Mouse (Mus musculus) gastrocnemius, postnatal 36 days (tissue): ENCODE results near the gene Ntf3. TPM values are rescaled to one million over a fixed set of nuclear protein-coding genes. Genes with fewer than 3 reads are reported as not detected.

ENCODE experiments used
- DNase-seq, 2 experiments: peaks; one replicate each; pipeline ENCODE4 v3.0.0; 2022
- intact Hi-C: fragments of 180-260 bp; cut with DNase I; formaldehyde crosslinking; loops from one replicate; pipeline ENCODE4 v1.15.1; 2025
- total RNA-seq, 2 experiments: library from RNA; stranded (reverse); gene quantifications; 2 replicates each; pipeline ENCODE4 v1.2.3; 2021

The Ntf3 gene
- total RNA-seq, 2 experiments from 2014 or later, result 1.5 to 1.6 TPM

DNA sequence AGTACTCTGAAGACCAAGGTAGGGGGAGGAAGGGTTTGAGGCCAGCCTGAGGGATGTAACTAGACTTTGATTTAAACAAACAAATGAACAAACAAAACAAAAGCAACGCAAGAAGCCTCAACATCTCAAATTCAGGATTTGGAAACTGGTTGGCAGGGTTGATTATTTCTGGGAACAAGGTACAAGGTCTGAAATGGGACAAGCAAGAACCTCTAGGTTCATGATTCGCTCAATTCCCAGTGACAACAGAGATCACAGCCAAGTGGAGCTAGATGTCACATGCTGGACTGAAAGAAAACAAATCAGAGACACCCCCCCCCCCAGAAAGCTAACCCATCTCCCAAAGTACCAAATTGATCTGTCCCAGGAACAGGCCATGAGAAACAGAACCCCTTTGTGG lies 57.9 kb downstream of the Ntf3 start:
- DNase-seq, result no peak
- intact Hi-C loops, result no loop called here

DNA sequence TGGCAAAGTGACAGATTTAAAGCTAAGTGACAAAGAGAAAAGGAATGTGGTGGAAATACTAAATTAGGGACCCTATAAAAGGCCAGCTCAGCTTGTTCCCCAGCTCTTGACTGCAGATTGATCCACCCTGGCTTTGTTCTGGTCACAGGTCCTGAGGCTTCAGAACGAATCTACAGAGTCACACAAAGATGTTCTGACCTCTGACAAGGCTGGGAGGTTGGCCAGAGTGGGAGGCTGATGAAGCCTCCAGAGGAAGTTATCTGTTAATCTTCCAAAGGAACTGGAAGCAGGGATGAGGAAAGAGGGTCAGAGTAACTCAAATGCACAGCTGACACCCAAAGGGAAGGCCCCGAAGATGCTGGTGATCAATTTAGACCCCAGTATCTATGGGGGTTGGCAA lies 59.3 kb downstream of the Ntf3 start:
- intact Hi-C loops, result no loop called here
- no peak for DNase-seq

DNA sequence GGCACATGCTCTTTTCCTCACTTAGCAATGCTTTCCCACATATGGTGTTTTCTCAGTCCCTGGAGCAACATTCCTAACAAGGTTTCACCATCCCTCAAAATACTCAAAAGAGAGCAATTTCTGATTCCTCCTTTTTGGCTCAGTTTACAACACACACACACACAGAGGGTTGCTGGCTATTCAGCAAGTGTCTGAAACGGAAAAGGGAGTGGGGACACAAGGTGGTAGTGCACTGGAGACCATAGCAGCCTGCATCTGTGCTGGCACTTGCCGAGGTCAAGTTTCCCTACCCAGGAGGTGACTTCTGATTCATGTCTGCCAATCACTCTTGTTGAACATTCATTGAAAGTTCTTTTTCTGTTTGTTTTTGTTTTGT lies 59.9 kb downstream of the Ntf3 start:
- no peak for DNase-seq
- intact Hi-C loops, result no loop called here

DNA sequence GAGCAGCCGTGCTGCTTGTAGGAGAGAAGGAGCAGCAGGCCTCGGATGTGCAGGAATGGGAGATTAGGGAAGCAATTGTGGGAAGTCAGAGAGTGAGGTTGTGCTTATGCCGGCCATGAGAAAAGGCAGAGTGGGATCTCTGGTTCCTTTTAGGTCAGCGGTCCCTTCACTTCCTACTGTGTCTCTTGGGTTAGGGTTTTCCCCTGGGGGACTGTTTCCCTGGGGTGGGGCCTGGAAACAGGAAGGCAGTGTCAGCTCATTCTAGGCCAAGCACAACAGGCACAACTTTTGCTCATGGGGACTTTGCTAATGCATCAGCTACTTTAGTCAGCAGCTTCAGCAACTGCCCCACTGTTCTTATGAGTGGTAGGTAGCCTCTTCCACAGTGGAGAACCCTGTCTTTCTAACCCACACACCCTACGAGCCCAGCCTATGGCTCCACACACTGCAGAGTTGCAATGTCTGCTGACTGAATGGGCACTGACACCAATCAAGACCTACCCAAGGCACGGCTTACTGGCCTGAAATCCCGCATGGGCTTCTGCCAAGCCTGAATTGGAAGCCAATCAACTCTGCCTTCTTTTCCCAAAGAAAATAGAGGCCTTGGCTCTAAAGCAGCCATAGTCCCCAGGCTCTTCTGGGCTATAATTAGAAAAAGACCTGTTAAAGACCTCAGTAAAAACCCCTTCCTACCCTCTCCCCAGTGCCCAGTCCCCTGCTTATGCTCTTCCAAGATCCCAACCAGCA lies 60.5 kb downstream of the Ntf3 start:
- intact Hi-C loops, result no loop called here
- DNase-seq, result peak in 1 of 2 experiments; percentile 35

DNA sequence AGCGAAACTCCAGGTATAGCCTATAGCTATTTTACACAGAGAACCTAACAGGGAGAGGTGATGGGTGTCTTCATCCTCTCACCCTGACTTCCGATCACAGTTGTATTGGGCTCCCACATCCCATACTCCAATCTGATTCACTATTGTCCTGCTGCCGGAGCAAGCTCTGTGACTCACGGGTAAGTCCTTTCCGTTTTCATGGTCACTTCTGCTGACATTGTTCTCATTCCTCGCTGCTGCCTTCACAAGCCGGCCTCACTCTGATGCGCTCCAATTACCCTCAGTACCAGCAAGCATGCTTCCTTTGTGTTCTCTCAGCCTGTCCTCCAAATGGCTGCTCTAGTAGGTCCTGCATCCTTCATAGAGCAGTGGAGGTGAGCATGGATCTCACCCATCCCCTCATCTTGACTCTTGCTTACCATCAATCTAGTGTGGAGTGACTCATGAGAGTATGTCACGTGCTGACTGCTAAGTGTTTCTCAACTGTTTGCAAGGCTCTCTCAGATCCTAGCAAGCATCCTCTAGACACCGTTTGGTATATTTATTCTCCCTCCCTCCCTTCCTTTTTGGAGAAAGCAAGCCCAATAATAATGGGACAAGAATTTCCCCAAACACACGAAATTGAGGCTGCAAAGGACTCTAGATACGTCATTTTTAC lies 61.5 kb downstream of the Ntf3 start:
- no peak for DNase-seq
- intact Hi-C loops, result no loop called here

DNA sequence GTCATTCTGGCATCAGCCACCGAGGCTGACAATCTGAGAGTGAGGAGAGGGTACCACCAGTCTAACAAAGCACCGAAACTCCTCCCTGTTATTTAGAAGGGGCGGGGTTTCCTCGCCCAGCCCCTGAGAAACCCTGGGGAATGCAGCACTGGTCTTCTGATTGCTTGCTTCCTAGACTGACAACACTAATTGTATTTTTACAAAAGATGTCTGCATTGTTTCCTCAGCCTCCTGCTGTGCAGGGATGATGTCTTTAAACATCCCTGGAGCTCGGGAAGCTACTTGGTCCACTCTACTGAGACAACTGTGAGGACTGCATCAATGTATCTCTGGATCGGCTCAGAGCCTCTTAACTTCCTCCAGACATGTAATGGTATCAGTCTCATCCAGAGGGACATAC lies 64.1 kb downstream of the Ntf3 start:
- intact Hi-C loops, result no loop called here
- DNase-seq, result no peak

DNA sequence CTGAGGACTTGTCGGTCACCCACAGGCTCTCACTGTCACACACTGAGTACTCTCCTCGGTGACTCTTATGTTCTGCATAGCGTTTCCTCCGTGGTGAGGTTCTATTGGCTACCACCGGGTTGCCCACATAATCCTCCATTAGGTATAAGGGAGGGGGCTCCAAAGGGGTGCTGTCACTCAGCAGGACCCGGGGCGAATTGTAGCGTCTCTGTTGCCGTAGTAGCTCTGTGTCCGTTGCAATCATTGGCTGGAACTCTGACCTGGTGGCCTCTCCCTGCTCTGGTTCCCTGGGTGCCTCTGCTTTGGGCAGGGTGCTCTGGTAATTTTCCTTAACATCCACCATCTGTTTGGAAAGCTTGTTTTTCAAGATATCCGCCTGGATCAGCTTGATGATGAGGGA lies 64.7 kb downstream of the Ntf3 start:
- intact Hi-C loops, result no loop called here
- no peak for DNase-seq

DNA sequence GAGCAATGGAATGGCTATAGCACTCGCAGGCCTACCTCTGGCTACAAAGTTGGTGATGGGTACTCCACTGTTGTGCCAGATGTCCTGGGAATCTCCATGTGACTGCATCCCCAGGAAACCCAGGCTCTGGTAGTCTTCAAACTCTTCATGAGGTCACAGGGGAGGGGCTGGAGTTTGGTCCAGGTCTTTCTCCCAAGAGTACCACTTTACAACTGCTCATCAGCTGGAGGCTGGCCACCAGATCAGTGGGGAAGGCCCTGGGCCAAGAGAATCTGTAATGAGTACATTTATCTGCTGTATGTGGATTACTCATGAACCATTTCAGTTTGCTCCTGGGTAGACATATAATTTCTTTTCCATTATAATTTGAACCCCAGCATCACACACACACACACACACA lies 66.1 kb downstream of the Ntf3 start:
- peak; percentile 54 to 58 for DNase-seq
- intact Hi-C loops, result no loop called here

DNA sequence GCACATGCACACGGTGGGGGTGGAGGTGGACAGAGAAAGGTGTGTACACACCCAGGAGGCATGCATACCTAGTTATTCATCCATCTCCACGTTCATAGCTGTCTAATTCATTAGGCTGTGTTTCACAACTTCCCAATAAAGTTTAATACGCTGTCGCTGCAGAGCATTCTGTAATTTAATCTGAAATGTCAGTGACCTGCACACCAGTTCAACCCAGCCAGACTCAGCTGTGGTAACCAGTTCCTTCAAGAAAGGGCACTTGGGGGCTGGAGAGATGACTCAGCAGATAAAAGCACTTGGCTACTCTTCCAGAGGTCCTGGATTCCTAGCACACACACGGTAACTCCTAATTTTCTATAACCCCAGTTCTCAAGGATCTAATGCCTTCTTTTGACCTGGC lies 69.2 kb downstream of the Ntf3 start:
- intact Hi-C loops, result no loop called here
- no peak for DNase-seq

DNA sequence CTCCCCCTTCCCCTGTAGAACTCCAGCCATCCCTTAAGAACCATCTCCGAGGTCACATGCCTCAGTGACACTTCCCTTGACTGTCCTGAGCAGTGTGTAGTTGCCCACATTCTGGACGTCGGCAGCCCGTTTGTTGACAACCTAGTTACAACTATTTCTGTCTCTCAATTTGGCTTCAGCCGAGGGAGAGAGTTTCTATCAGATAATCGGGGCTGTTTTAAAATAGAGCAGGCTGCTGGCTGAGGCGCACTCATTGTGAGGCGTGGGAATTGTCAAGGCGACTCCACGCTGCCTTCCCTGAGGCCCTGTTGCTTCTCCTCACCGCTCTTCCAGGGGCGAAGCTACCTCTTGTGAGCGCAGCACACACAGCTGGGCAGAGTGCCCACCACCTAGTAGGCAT lies 70.6 kb downstream of the Ntf3 start:
- no peak for DNase-seq
- intact Hi-C loops, result no loop called here

DNA sequence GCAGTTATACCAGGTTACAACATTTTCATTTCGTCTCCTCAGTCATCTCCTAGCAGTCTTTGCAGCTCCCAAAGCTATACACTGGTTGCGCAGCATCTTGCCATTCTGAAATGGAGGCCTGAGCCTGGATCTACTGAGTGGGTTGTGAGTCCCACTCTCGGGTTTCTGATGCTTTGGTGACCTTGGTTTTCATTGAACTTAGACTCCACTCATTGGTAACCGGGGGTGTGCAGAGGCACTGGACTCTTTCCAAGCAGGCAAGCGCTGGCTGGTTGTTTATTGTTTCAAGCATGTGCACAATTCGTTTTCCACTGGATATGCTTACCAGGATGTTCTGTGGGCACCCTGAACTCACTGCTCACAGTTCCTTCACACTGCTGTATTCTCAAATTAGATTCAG lies 71.7 kb downstream of the Ntf3 start:
- intact Hi-C loops, result no loop called here

DNA sequence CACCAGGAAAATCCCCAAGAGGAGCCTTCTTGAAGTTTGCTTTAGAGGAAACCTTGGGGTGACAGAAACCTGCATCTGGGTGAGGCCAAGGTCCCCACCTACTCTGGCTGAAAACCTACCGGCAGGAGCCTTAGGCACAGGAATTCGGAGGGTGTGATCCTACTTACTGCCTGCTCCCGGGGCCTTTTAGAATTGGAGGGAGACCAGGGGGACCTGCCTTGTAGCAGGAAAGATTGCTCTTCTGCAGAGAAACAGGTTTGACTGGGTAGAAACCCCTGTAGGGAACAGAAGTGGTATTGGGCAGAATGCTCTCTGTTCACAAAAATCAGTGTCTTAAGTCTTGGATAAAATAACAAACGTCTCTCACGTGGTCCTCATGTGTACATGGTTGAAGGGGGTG lies 74.7 kb downstream of the Ntf3 start:
- no peak for DNase-seq
- intact Hi-C loops, result no loop called here

More for the DNA sequence above, 71.7 kb downstream of the Ntf3 start:
- DNase-seq, result no peak

DNA sequence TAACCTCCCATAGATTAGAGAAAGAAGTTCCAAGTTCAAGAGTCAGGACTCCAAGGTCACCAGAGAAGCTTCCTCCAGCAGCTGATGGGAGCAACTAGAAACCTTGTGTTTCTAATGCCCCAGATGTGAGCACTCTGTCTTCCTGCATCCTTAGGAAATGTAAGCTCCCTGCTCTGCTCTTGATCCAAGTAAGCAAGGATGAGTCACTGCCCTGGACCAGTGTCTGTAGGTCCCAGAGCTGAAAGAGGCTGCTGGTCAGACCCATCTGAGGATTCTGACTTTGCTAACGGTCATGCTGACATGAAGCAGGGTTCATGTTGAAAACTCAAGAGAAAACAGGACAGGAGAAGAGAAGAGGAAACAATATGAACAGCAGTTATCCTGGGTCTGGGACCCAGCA lies 76.6 kb downstream of the Ntf3 start:
- intact Hi-C loops, result no loop called here
- no peak for DNase-seq

DNA sequence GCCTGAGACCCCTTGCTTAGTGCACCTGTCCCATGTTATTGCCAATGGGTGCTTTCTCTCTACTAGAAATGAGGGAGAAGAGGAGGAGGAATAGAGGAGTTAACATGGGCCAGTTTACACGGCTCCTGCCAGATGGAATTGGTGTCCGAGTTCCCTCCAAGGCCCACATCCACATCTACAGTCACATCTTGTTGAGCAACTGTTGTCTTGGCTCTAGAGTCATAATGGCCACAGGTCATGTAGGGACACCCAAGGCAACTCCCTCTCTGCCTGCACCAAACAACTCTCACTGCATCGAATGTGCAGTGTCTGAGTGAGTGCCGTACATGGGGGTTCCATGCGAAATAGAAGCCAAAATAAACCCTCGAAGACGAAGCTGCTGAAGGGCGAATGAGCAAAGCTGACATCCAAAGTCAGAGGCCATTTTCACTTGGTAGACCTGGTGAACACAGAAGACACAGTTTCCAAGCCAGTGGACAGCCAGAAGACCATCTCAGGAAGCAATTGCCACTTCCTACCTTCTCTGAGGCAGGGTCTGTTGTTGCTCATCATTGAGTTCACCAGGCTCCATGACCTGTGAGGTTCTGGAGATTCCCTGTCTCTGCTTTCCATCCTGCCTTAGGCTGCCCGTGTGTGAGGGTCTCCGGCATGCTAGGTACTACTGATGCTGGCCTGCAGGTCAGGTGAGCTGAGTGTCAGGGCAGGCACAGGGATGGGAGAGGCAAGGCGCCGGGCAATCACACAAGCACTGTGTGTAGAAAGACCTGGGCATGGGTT lies 78.0 kb downstream of the Ntf3 start:
- DNase-seq, result no peak
- intact Hi-C loops, result no loop called here

DNA sequence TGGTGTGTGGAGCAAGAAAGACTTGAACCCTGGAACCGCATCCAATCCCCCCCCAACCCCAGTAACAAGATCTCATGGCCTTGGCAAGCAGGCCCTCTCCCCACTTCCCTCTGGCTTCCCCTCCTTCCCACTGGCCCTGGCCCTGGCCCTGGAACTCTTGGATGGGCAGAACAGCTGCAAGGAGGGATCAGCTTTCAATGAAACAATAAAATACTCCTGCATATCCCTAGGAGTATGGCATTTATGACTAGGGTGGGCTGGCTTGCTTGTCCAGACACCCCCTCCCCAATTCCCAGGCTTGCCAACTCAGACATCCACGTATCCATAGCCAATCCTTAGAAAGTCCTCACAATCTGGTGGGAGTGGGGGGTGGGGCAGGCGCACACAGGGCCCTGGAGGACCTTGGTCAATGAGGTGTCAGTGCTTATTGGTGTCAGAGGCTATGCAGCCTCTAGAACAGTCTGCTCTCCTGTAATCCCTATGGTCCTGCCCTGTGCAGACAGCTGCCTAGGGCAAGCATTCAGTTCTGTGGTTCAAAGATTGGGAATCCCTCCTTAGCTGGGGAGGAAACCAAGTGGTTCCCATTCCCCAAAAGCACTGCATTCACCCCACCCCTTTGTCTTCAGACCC lies 80.3 kb downstream of the Ntf3 start:
- intact Hi-C loops, result no loop called here
- DNase-seq, result no peak

DNA sequence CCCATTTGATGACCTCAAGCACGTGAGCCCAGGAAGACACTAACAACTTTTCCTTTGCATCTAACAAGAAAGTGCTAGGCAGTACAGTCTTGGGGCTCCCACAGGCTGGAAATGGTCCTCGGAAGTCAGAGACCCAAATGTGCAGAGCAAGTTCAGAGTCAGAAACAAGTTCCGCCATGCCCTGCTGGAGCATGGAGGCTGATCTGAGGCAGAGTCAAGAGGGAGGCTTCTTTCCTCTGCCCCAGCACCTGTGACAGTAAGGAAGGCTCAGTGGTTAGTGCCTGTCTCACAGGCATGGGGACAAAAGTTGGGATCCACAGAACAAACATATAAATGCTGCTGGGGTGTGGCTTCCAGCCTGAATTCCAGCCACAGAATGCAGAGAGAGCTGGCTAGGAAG lies 86.2 kb downstream of the Ntf3 start:
- intact Hi-C loops, result no loop called here
- no peak for DNase-seq

DNA sequence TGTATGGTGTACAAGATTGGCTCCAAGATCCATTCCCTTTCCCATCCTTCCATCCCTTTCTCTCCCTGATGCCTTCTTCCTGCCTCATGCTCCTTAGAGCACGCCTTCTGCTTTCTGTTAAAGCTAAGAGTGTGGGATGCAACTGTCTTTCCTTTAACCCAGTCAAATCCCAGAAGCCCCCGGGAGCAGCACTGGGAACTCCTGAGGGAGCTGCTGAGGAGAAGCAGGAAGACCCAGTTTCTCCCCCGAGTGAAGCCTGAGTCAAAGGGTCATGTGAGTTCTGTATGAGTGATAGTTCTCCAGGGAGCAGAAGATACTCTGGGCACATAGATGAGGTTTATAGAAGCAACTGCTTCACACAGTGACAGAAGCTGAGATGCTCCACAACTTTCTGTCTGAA lies 109.0 kb downstream of the Ntf3 start:
- intact Hi-C loops, result no loop called here
- no peak for DNase-seq

DNA sequence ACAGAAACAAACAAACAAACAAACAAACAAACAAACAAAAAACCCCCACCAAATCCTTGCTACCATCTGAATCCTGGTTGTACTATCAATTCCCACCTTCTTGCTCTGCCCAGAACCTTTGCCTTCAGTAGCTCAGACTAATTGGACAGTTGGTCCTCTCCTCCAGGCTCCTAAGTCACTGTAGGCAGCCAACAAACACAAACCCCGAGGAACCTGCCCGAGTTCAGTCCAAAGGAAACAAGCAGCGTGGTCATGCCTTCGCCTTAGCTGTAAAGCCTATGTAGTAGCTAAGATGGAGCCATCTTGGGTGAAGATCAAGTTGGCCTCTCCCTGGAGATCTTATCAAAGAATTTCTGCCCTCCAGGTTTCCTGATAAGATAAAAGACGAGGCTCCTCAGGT lies 113.6 kb downstream of the Ntf3 start:
- DNase-seq, result no peak
- intact Hi-C loops, result no loop called here
